Mouse (Mus musculus): Measurements from ENCODE around the gene Tpi1.

GRCm38 (mm10) chr6:124795781-124796180, 18.3 kb downstream of the Tpi1 start:
- TF ChIP-seq EP300 (IDR thresholded peaks at IDR 0.05; ENCODE audit: low read depth) (no peak), CTCF (IDR thresholded peaks at IDR 0.05; ENCODE audit: low read depth) (no peak)
